Comparison of ENCODE assay signal across 14 mouse cellular contexts in the genomic region with DNA sequence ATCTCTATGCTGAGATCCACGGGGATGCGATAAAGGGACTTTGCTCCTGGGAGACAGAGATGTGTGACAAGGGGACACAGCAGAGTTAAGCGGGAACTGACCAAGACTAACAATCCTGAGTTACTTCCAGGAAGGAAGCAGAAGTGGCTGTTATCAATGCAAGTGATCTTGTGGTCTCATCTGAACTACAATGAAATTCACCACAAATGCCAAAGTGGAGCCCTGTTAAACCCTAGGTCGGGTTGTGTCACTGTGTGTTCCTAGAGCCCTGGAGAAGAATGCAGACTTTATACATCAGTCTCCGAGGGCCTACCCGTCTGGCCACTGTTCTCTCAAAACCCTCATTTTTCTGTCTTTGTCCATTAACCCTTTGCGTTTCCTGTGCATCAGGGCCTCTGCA. TPM values are rescaled to one million over a fixed set of nuclear protein-coding genes. Genes with fewer than 3 reads are reported as not detected.
DNase-seq lines count a peak whose midpoint lies in the region; ATAC-seq lines count a peak whose summit lies in the region.
"Had no signal": no experiment of that assay in that cellular context is flagged by ENCODE, and none has a peak within 500 bp of the region (broad histone marks: within the 10 kb centered on the region; RNA-seq: fewer than 3 reads in every experiment).

No protein-coding gene starts in this region.

- no peak overlapping the region for H3K9ac ChIP-seq in embryonic facial prominence, embryonic 15.5 days
- H3K9ac ChIP-seq: heart, embryonic 15.5 days; liver, embryonic 13.5 days had no signal

- H3K36me3 ChIP-seq in heart, embryonic 10.5 days, result no peaks in the 10 kb centered on the region
- no peaks in the 10 kb centered on the region for H3K36me3 ChIP-seq in embryonic facial prominence, embryonic 15.5 days
- H3K36me3 ChIP-seq: heart, embryonic 15.5 days; liver, embryonic 13.5 days had no signal

- intact Hi-C loops in heart, postnatal 25 days (cut with DNase I), result no loop called here

- H3K4me3 ChIP-seq in heart, embryonic 10.5 days, result no peak overlapping the region
- H3K4me3 ChIP-seq in embryonic facial prominence, embryonic 15.5 days (replicated peaks), result no peak overlapping the region
- H3K4me3 ChIP-seq: heart, embryonic 15.5 days; liver, embryonic 13.5 days had no signal

- ATAC-seq in embryonic facial prominence, embryonic 15.5 days (ENCODE audit: insufficient number of reproducible peaks, low FRiP score, low TSS enrichment, low read depth), result no peak
- ATAC-seq in megakaryocyte progenitor cell, adult 5-6 weeks (replicated peaks; ENCODE audit: poor library complexity), result peak; percentile 50; the same call in 1 of the 2 replicates
- no peak for ATAC-seq in frontal cortex, adult (ENCODE audit: low TSS enrichment)

- 56% methylated on average over 7 of the region's 7 CpGs for WGBS in heart, embryonic 10.5 days
- 51% methylated on average over 7 of the region's 7 CpGs for WGBS in embryonic facial prominence, embryonic 15.5 days

- H3K9me3 ChIP-seq in heart, embryonic 10.5 days, result no peaks in the 10 kb centered on the region
- H3K9me3 ChIP-seq in embryonic facial prominence, embryonic 15.5 days (replicated peaks), result no peaks in the 10 kb centered on the region
- H3K9me3 ChIP-seq: heart, embryonic 15.5 days; liver, embryonic 13.5 days had no signal

- no peaks in the 10 kb centered on the region for H3K27me3 ChIP-seq in heart, embryonic 10.5 days (ENCODE audit: insufficient read depth, poor library complexity, severe bottlenecking)
- H3K27me3 ChIP-seq in embryonic facial prominence, embryonic 15.5 days, result no peaks in the 10 kb centered on the region
- H3K27me3 ChIP-seq: heart, embryonic 15.5 days had no signal

- peak overlapping the region; percentile 56; the same call in 1 of the 2 replicates for H3K27ac ChIP-seq in heart, embryonic 10.5 days
- H3K27ac ChIP-seq in embryonic facial prominence, embryonic 15.5 days (replicated peaks), result 0 out of 2 replicates have a peak overlapping the region, but pooled peaks have one; percentile 11
- H3K27ac ChIP-seq: heart, embryonic 15.5 days; liver, embryonic 13.5 days; macrophage had no signal

- DNase-seq in heart, embryonic 10.5 days (ENCODE audit: low spot score), result no peak
- DNase-seq in heart, postnatal 25 days (ENCODE audit: low spot score), result no peak
- DNase-seq in 416B (ENCODE audit: low read depth), result peak; percentile 56
- no peak for DNase-seq in adrenal gland, adult 8-10 months
- DNase-seq in urinary bladder, adult 2 months (ENCODE audit: low spot score), result no peak
- DNase-seq: adrenal gland, postnatal 10 days; liver, embryonic 13.5 days had no signal

- peaks cover 53% of the 10 kb centered on the region for H3K4me1 ChIP-seq in heart, embryonic 10.5 days
- peaks cover 24% of the 10 kb centered on the region for H3K4me1 ChIP-seq in embryonic facial prominence, embryonic 15.5 days
- H3K4me1 ChIP-seq: liver, embryonic 13.5 days had no signal

- H3K4me2 ChIP-seq in embryonic facial prominence, embryonic 15.5 days (replicated peaks), result no peak overlapping the region
- H3K4me2 ChIP-seq: heart, embryonic 15.5 days; liver, embryonic 13.5 days had no signal

RNA-seq across cellular contexts. Expression of gene Itgb6, which starts 8.0 kb away (rescaled TPM):
- 0.34 and 0.46 TPM in 2 replicates for polyA plus RNA-seq in heart, embryonic 10.5 days (2016; fragmentation: Nextera tagmentation; extraction: Ambion mirVana)
- total RNA-seq in heart, postnatal 25 days (2021), result 10 to 100 TPM; 23.0 to 25.0 TPM
- 2.9 and 3.8 TPM in 2 replicates for polyA plus RNA-seq in embryonic facial prominence, embryonic 15.5 days (2015; fragmentation: Nextera tagmentation; extraction: Ambion mirVana)
- 0.12 and 0.17 TPM in 2 replicates for total RNA-seq in megakaryocyte progenitor cell, adult 5-6 weeks (2015)
- total RNA-seq in megakaryocyte progenitor cell, adult 5-6 weeks (2017), result not detected in 2 replicates
- total RNA-seq in adrenal gland, adult 8-10 months (2022), result not detected
- polyA plus RNA-seq in urinary bladder, adult 2 months (2012; rRNA removed), result 15.6 and 17.2 TPM in 2 replicates
- total RNA-seq: left cerebral cortex, adult 18-20 months; neutrophil, adult 5-6 weeks had no signal
- polyA plus RNA-seq: macrophage had no signal

Comparison
In these comparisons a context has a peak if more than half of its experiments do, and no peak if none do; other contexts are left out.
1. RNA of gene Itgb6, which starts 8.0 kb away (total RNA-seq): 23.0 to 25.0 TPM in heart, postnatal 25 days; 0.12 to 0.17 TPM in megakaryocyte progenitor cell, adult 5-6 weeks and not detected in adrenal gland, adult 8-10 months; every median in the first group is over 10 times any median in the second.